Mouse (Mus musculus) mesoderm, embryonic 11.5 days (tissue): ENCODE data around the gene Tnfaip8l2.

Experiments
- DNase-seq: peaks from one replicate; pipeline ENCODE4 v3.0.0-alpha.2; 2012; ENCODE audit warnings: low read depth, low spot score

The Tnfaip8l2 gene

DNA sequence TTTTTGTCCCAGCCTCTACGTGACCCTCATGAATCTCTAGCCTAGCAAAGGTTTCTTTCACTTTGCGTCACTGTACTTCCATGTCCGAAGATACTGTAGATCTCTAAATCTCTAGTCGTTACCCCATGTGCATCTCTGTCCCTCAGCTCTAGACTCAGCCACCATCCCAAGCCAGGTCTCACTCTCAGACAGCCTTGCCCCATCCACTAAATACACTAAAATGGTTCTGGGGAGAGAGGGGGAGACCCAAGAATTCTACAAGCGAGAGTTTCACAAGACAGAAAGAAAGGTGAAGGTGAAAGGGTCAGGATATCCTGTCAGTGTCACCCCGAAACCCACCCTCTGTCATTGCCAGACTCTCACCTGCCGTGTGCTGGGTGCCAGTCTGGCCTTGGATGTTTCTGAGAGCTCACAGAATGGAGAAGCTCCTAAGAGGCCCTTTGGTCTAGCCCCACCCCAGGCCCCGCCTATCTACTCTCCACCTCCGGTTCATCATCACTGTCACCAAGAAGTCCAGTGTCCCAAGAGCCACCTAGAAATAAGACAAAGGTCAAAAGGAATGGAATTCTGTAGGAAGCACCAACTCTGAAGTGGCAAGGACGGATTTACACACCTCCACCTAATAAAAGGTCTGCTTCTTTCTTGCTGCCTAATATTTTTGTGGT, at the start of gene Tnfaip8l2:
Gene Tnfaip8l2, minus strand, starts transcription at position 409 of the 665 bp plus-strand sequence.
- no peak for DNase-seq

DNA sequence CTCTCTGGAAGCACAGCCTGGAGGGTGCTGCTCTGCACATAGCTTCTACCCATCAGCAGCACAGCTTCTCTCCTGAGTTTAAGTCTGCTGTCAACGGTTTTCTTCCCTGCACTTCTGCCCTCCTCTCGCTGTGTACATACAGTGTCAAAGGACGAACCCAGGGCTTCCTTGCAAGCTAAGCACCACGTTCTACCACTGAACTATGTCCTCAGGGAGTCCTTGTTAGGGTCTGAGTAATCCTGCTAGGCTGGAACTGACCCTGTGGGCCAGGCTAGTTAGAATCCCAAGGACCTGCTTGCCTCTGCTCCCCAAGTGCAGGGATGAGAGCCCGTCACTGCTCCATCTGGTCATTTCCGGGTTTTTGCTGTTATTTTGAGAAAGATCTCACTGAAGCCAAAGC, 44.7 kb upstream of the Tnfaip8l2 start:
- DNase-seq: no peak

DNA sequence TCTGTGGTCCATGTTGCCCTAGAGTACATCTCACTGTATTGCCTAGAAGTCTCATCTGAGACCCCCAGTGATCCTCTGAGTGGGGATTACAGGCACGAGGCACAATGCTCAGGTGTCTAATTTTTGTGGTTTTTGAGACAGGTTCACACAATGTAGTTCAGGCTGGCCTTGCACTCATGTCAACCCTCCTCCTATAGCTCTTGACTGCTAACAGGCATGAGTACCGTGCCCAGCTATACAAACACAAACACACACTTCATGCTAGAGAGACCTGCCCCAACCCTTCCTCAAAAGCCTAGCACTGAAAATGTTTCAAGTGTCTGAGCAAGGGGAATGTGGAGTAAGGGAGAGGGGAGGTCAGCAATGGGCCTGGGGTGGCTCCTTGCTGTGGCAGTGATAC, 43.9 kb upstream of the Tnfaip8l2 start:
- DNase-seq: no peak

DNA sequence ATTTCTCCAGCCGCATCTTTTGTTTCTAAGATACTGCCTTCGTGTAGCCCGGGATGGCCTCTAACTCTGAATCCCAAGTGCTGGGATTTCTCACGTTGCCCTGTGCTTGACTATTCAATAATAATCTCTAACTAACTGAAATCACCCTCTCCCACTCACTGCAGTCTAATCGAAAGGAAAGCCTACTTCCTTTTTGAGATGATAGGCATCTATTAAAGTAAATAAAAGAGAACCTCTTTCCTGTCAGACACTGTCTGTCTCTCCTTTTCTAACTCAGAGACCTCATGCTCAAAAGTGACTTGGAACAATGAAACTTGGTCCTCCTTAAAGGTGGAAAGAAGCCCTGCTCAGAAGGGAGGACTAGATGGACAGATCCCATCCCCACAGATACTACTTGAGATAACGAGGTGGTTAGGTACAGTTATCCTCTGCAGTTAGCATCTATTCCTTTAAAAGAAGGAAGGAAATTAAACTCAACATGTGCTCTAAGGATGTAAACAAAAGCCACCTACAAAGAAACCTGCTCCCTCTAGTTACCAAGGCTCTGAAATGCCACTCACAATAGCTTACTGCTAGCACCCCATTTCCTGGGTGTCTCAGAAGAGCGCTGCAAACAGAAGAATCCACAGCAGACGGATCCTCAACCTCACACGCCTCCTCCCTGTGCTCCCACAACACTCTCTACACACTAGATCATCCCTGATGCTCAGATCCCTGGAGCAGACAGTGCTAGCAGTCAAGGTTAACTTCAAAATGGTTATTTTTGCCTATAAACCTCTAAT, 42.8 kb upstream of the Tnfaip8l2 start:
- no peak for DNase-seq

DNA sequence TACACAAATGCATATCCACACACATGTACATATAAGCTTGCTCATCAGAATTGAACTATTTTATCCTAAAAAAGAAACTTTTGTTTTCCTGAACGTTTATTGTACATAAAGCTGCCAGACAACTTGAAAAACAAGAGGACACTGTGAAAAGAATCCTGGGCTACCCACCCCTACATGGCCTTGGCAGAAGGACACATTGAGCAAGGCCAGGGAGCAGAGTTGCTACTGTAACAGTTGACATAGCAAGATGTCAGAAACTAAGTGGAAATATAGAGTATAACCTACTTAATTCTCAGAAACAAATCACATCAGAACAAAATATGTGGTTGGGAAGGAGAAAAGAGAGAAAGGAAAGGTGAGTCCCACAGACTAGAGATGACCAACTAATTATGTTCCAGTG, 39.7 kb upstream of the Tnfaip8l2 start:
- DNase-seq: no peak

DNA sequence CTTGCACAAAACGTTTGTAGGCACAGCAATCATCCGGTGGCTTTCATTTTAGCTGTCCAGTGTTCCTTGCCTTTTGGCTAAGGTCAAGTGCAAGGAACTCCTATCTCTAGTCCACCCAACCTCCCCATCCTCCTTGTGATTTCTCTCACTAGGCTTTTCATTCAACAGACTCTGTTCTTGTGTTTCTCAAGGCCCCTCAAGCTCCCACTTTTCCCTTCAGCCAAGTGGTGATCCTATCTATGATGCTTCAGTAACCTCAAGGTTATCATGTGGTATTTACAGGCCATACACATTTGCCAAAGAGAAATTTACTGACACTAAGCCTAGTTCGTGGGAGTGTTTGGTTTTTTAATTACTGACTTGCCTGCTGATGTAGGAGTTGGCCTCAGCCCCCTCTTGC, 37.7 kb upstream of the Tnfaip8l2 start:
- DNase-seq: no peak

DNA sequence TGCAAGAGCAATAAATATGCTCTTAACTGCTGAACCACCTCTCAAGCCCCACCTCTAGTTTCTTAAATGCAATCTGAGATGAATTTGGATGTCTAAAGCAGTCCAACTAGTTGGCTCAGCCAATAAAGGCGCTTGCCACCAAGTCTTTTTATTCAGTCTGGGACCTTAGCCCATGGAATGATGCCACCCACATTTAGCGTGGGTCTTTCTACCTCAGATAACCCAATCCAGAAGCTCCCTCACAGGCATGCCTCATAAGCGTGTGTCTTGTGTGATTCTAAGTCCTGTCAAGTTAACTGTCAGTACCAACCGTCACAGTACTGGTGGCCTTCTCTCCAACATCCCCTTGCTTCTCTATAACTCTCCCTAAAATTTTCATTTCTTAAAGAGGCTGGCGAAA, 36.8 kb upstream of the Tnfaip8l2 start:
- no peak for DNase-seq

DNA sequence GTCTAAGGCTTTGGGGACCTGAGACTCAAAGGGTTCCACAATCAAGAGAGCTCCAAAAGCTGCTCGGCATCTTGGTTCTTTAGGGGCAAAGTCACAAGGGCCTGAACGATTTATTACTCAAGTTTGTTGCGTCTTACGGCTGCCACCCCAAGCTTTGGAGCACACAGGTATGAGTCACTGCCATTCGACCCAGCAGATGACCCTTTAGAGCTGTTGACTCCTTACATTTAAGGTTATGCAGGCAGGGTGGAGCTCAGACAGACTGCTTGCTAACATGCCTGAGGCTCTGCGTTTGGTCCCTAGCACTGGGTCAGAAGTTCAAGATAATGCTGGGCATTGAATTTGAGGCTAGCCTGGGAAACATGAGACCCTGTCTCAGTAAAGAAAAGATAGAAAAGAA, 35.4 kb upstream of the Tnfaip8l2 start:
- DNase-seq: no peak

DNA sequence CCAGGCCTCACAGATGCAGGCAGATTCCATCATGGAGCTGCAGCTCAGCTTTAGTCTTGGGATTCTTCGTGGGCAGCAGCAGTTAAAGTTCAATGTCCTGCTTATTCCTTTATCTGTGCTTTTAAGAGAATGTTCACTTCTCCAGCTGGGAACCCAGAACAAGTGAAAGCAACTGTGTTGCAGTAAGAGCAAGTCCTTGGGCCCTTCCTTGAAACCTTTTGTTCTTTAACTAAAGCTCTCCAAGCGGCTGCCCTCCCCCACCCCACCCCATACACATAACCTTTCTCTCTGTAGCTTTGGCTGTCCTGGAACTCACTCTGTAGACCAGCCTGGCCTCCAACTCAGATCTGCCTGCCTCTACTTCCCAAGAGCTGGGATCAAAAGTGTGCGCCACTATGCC, 34.3 kb upstream of the Tnfaip8l2 start:
- no peak for DNase-seq

DNA sequence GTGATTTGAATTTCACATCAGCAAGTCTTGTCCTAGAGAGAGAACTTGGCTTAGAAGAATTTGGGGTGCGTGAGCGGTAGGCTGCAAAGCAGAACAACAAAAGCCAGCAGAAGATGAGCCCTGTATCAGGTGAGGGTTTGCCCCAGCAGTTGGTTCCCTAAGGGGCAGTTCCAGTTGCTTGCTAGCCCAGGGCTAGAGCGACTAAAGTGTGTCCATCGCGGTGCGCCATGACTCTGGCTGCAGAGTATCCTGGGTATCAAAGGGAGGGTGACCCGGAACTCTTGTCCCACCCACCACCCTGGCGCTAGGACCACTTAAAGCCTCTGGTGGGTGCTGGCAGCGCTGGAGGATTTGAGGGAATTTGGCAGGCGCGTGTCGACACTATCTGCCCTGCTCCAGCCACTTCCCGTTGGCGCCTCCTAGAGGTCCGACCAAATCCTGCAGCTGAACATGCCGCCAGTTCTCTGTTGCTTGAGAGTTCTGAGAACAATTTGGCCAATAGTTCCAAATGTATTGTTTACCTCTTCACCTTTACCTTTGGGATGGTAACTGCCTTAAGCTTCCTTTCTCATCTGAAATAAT, 31.9 kb upstream of the Tnfaip8l2 start:
- DNase-seq: peak; percentile 84

DNA sequence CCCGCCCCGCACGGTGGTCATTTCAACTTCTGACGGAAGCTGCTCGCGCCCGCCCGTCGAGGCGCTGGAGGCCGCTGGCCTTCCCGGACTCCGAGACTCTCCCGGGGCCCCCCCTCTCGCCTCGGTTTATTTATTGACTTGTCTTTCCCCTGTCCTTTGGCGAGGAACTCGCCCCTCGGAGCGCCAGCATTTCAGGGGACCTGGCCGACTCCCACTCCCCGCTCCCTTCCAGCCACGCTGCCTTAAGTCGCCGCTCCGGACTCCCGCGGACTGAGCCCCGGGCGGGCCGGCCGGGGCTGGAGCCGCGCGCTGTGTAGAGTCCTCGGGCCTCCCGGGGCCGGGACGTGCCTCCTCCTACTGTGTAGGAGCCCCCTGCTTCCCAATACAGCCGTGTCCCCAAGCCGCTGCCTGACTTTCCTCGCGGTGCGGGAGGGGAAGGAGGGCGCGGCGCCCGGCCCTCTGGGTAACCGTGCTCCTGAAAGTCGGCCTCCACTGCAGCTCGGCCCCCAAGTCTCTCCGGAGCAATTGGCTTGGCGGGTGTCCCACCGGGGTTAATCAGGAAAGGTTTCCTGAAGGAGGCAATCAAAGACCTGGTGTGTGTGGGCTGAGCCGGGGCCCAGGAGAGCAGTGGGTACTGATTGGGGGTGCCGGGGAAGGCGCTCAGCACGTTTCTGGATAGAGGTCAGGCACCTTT, 31.2 kb upstream of the Tnfaip8l2 start:
- no peak for DNase-seq

DNA sequence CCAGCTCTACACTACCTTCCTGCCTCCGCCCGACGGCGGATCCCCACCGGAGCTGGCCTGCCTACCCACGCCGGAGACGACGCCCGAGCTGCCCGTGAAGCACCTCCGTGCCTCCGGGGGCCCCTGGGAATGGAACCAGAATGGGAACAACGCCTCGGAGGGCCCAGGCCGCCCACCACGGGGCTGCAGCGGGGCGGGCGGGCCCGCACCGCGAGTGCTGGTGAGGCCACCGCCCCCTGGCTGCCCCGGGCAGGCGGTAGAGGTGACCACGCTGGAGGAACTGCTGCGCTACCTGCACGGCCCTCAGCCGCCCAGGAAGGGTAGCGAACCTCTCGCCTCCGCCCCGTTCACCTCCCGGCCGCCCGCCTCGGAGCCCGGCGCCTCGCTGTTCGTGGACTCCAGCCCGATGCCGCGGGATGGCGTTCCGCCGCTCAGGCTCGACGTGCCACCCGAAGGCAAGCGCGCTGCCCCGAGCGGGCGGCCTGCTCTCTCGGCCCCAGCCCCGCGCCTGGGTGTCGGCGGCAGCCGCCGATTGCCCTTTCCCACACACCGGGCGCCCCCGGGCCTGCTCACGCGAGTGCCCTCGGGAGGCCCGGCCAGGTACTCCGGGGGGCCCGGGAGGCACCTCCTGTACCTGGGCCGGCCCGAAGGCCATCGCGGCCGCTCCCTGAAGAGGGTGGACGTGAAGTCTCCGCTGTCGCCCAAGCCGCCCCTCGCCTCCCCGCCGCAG, 30.5 kb upstream of the Tnfaip8l2 start:
- no peak for DNase-seq

DNA sequence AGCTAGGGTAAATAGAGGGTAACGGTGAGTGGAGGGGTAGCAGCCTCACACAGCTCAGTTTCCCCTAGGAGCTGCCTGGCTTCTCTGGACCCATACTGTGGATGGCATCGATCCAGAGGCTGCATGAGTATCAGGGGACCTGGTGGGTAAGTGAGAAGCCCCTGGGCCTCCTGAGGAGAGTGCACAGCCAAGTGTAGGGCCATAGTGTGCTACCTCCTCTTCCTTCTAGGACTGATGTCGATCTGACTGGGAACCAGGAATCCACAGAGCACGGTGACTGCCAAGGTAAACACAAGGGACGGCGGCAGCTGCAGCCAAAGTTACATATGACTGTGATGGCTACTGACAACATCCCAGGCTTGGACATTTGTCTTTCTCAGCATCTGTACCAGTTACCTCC, 28.9 kb upstream of the Tnfaip8l2 start:
- no peak for DNase-seq

DNA sequence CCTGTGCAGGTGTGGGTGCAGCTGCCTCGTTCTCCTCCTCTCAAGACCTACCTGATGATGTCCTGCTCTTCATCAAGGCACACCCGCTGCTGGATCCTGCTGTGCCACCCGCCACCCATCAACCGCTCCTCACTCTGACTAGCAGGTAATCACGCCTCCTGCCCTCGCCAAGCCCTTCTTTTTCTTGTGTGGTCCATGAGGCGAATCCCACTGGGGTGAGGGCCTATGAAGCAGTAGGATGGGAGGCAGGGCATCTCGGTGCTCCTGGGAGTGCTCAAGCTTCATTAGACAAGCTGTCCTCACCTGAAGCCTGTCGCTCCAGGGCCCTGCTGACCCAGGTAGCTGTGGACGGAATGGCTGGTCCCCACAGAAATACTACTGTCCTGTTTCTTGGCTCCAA, 27.8 kb upstream of the Tnfaip8l2 start:
- DNase-seq: no peak

DNA sequence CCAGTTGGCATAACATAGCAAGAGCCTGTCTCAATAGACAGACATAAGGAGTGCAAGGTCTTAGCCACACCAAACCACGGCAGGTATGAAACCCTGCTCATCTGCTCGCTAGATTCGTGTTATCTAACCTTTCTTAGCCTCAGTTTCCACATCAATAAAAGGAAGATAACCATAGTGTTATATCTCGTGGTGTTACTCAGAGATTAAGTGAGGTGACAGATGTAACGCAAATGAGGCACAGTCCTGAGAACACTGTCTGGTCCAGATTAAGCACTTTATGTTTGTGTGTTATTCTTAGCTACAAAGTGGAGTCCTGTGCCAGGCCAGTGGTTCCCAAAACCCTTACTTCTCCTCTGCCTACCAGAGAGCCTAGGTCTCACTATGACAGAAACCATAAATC, 22.7 kb upstream of the Tnfaip8l2 start:
- no peak for DNase-seq

DNA sequence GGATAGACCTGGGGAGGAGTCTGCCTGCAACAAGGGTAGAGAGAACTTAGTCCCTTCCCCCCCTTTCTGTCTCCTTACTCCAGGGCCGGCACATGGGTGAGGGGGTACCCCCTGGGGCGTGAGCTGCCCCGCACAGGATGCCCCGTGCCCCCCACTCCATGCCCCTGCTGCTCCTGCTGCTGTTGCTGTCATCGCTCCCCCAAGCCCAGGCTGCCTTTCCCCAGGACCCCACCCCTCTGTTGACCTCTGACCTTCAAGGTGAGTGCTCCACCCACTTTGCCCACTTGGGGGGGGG, 22.0 kb upstream of the Tnfaip8l2 start:
- no peak for DNase-seq

DNA sequence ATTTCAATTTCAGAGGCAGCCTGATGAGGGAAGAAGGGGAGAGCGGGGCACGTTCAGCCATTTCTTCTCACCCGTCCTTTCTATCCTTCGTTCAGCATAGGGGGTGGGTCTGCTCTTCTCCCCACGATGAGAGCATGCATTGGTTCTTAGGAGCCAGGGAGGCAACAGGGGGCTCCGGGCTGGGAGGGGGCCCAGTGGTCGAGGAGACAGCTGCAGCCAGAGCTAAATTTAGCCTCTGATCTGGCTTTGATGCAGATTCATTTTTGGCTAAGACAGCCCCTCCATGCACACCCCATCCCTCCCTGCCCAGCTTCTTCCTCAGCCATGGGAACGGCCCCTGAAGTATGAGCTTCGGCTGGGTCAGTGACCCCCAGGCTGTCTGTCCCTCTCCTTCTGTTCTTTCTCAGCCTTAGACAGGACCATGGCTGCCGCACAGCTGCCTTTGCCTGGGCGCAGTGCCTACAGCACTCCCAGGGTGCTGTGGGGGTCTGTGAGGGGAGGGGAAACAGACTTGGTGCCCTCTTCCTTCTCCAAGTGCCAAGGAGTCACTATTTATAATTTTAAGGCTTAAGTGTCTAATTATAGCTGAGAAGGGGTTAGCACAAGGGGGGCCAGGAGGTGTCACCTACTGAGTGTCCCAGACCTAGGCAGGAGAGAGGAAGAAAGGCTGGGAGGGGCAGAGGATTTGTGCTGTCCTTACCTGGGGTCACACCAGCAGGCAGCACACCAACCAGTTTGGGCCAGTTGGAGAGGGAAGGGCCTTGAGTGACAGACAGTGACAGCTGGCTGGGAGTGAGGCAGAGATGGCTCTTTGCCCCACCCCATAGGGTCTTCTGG, 21.5 kb upstream of the Tnfaip8l2 start:
- no peak for DNase-seq

DNA sequence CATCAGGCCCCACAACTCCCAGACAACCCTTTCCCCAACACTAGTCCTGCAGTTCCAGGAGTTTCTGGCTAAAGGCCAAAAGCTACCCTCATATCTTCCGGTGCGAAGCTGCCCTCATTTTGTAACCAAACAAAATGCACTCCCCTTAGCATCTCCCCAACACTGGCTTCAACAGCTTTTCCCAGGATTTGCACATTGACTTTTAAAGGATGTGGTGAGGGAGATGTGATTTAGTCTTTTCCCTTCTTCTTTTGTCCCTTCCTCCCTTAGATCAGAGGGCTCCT, 20.1 kb upstream of the Tnfaip8l2 start:
- no peak for DNase-seq

DNA sequence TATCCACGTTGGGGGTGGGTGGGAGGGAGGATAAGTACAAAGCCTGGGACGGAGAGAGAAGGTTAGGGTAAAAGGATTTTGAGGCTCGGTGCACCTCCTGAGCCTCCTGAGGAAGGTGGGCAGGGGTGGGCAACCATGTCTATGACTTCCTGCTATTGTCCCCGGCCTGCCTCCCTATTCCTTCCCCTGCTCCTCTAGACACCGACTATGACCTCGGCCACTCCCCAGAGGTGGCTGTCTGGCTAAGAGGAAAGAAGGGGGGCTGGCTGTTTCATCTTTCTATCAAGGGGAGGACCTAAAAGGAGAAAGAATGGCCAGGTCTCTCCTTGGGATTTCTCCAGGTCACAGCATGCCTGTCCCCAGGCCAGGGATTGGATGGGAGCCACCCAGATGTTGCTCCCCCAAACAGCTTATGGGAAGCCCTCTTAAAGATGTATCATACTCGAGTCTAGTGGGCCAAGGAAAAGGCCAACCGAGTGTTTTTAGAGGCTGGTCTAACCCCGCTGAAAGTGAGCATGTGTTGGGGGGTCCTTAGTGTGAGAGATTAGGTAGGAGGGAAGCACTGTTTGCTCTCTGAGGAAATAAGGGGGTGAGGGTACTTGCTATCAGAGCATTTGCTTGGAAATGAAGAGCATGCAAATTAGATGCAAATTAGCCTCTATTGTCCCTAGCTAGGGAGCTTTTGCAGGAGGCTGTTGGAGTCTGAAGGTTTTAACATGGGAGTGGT, 19.6 kb upstream of the Tnfaip8l2 start:
- DNase-seq: no peak

DNA sequence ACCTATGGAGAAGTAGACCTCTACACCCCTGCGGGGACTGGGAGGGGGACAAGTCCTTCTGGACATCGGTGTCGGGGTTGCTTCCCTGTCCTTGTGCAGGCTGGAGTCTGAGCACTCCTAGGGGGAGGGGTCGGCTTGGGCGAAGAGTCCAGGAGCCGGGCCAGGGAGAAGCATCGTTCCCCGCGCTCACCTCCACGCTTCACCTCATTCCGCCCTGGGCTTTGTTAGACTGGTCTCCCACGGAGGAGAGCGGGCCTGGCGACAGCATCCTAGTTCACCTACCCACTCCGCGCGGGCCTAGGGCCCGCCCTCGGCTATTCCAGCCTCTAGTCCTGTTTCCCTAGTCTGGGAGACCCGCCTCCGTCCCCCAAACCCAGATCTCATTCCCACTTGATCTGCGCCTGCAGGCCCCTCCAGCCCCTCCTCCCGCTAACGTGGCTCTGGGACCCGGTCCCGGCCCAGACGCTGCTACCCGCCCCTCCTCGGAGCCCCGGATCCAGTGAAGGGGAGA, 18.9 kb upstream of the Tnfaip8l2 start:
- peak; percentile 31 for DNase-seq
